ENCODE assay signal across 8 mouse cellular contexts in the genomic region with DNA sequence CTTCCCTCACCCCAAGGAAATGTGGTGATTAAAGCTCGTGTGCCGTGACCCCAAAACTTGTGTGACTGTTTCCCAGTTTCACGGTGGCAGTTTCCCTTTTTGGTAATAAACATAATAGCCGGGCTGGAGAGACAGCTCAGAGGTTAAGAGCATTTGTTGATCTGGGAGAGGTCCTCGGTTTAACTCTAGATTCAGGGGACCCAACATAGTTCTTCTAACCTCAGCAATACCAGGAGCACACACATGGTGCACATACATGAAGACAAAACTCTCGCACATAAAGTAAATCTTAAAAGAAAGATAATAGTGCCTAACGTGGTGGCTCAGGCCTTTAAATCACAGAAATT. TPM values are rescaled to one million over a fixed set of nuclear protein-coding genes. Genes with fewer than 3 reads are reported as not detected.
DNase-seq lines count a peak whose midpoint lies in the region; ATAC-seq and TF ChIP-seq lines count a peak whose summit lies in the region.

No protein-coding gene starts in this region.

- 0 out of 2 replicates have a peak, but pooled peaks have one; percentile 11 for ATAC-seq in heart, embryonic 14.5 days (ENCODE audit: insufficient number of reproducible peaks, insufficient read depth, low FRiP score, low read depth)
- peak; percentile 55 for ATAC-seq in forebrain, embryonic 15.5 days (replicated peaks)
- peak; percentile 8; the same call in 1 of the 2 replicates for ATAC-seq in liver, embryonic 16.5 days (ENCODE audit: low read depth)

- H3K9me3 ChIP-seq in heart, embryonic 14.5 days (ENCODE audit: control insufficient read depth, low read length): no peaks in the 10 kb centered on the region
- 0 out of 2 replicates have a peak, but pooled peaks cover 4% of the 10 kb centered on the region for H3K9me3 ChIP-seq in ES-Bruce4 (replicated peaks; ENCODE audit: control insufficient read depth, insufficient read depth, low read length, poor library complexity, severe bottlenecking)
- no peaks in the 10 kb centered on the region for H3K9me3 ChIP-seq in forebrain, embryonic 15.5 days
- H3K9me3 ChIP-seq in liver, embryonic 16.5 days (replicated peaks; ENCODE audit: control insufficient read depth, low read length): no peaks in the 10 kb centered on the region

- TF ChIP-seq CTCF in ES-Bruce4 (IDR thresholded peaks at IDR 0.05; ENCODE audit: low read depth, low read length): no peak

- H3K36me3 ChIP-seq in heart, embryonic 14.5 days (ENCODE audit: control insufficient read depth, insufficient read depth, low read length): peaks cover 23% of the 10 kb centered on the region
- H3K36me3 ChIP-seq in ES-Bruce4 (ENCODE audit: control insufficient read depth, insufficient read depth, low read length, poor library complexity, severe bottlenecking): peaks cover 7% of the 10 kb centered on the region; the same call in 1 of the 2 replicates
- peaks cover 15% of the 10 kb centered on the region for H3K36me3 ChIP-seq in forebrain, embryonic 15.5 days
- H3K36me3 ChIP-seq in liver, embryonic 16.5 days (ENCODE audit: control insufficient read depth, insufficient read depth): no peaks in the 10 kb centered on the region; the same call in 1 of the 2 replicates

- H3K9ac ChIP-seq in heart, embryonic 14.5 days (ENCODE audit: low read length): peak overlapping the region; percentile 95
- peak overlapping the region; percentile 31; the same call in 1 of the 2 replicates for H3K9ac ChIP-seq in ES-Bruce4 (ENCODE audit: low read depth, poor library complexity, severe bottlenecking)
- peak overlapping the region; percentile 95 for H3K9ac ChIP-seq in forebrain, embryonic 15.5 days (replicated peaks)
- H3K9ac ChIP-seq in liver, embryonic 16.5 days (ENCODE audit: low read depth, low read length): peak overlapping the region; percentile 74

- peak overlapping the region; percentile 67 for H3K4me2 ChIP-seq in heart, embryonic 14.5 days (ENCODE audit: low read length)
- H3K4me2 ChIP-seq in forebrain, embryonic 15.5 days (replicated peaks): peak overlapping the region; percentile 60
- peak overlapping the region; percentile 81 for H3K4me2 ChIP-seq in liver, embryonic 16.5 days (ENCODE audit: low read depth, low read length)

- H3K4me1 ChIP-seq in heart, embryonic 14.5 days (ENCODE audit: control insufficient read depth in 2 of 2, insufficient read depth in 2 of 2, low read length in 2 of 2): peaks cover 2 to 4% of the 10 kb centered on the region in 2 experiments; a peak in 3 of 4 replicates
- H3K4me1 ChIP-seq in ES-Bruce4 (ENCODE audit: control insufficient read depth, insufficient read depth, low read length): peaks cover 1% of the 10 kb centered on the region
- H3K4me1 ChIP-seq in forebrain, embryonic 15.5 days: peaks cover 15% of the 10 kb centered on the region
- H3K4me1 ChIP-seq in liver, embryonic 16.5 days (ENCODE audit: control insufficient read depth, low read depth, low read length): peaks cover 10% of the 10 kb centered on the region

- H3K4me3 ChIP-seq in heart, embryonic 14.5 days (ENCODE audit: control insufficient read depth in 1 of 2, insufficient read depth in 1 of 2, low read depth in 1 of 2, low read length in 2 of 2): peak overlapping the region; percentile 45 to 81
- H3K4me3 ChIP-seq in ES-Bruce4 (ENCODE audit: low read depth, low read length): peak overlapping the region; percentile 90
- peak overlapping the region; percentile 90 for H3K4me3 ChIP-seq in forebrain, embryonic 15.5 days
- peak overlapping the region; percentile 85 for H3K4me3 ChIP-seq in liver, embryonic 16.5 days (ENCODE audit: low read depth, low read length)

- WGBS in heart, embryonic 14.5 days: 20% methylated on average over 7 of the region's 7 CpGs
- 24% methylated on average over 7 of the region's 7 CpGs for WGBS in forebrain, embryonic 15.5 days
- 15% methylated on average over 7 of the region's 7 CpGs for WGBS in liver, embryonic 16.5 days (ENCODE audit: insufficient replicate concordance)

- no peak for DNase-seq in heart, adult 11 months
- DNase-seq in urinary bladder, postnatal 36 days (ENCODE audit: low spot score in 2 of 2): no peak
- DNase-seq in frontal cortex, postnatal 14 days (ENCODE audit: low spot score in 2 of 2): no peak
- DNase-seq in spleen, postnatal 14 days (ENCODE audit: low spot score in 2 of 2): no peak

- H3K27me3 ChIP-seq in heart, embryonic 14.5 days (ENCODE audit: control insufficient read depth, insufficient read depth, low read length): no peaks in the 10 kb centered on the region
- no peaks in the 10 kb centered on the region for H3K27me3 ChIP-seq in ES-Bruce4 (ENCODE audit: control insufficient read depth, insufficient read depth, low read length, poor library complexity, severe bottlenecking)
- no peaks in the 10 kb centered on the region for H3K27me3 ChIP-seq in forebrain, embryonic 15.5 days
- H3K27me3 ChIP-seq in liver, embryonic 16.5 days (ENCODE audit: control insufficient read depth, insufficient read depth, low read depth, low read length): no peaks in the 10 kb centered on the region

- peak overlapping the region; percentile 74 to 85 for H3K27ac ChIP-seq in heart, embryonic 14.5 days (replicated peaks in 1 of 2; ENCODE audit: control insufficient read depth in 1 of 2, insufficient read depth in 1 of 2, low read depth in 2 of 2, low read length in 2 of 2)
- H3K27ac ChIP-seq in ES-Bruce4 (ENCODE audit: insufficient read depth, low read length): no peak overlapping the region
- H3K27ac ChIP-seq in forebrain, embryonic 15.5 days (replicated peaks): no peak overlapping the region
- H3K27ac ChIP-seq in liver, embryonic 16.5 days (ENCODE audit: low read length): peak overlapping the region; percentile 91

- no peak for TF ChIP-seq EP300 in ES-Bruce4 (IDR thresholded peaks at IDR 0.05; ENCODE audit: insufficient read depth, low read depth, low read length)

- TF ChIP-seq POLR2A in ES-Bruce4 (IDR thresholded peaks at IDR 0.05; ENCODE audit: insufficient read depth, low read length): no peak

RNA-seq across cellular contexts. Expression of gene Ndufs5, which starts 0.4 kb away (rescaled TPM):
- 602 and 648 TPM in 2 replicates for polyA plus RNA-seq in heart, embryonic 14.5 days (2014; fragmentation: Nextera tagmentation; extraction: Ambion mirVana)
- 130 and 166 TPM in 2 replicates for polyA plus RNA-seq in ES-Bruce4 (2011; ENCODE audit: insufficient read depth, insufficient read length, low read depth, missing spikeins)
- 379 and 398 TPM in 2 replicates for polyA plus RNA-seq in forebrain, embryonic 15.5 days (2015; fragmentation: Nextera tagmentation; extraction: Ambion mirVana)
- polyA plus RNA-seq in liver, embryonic 16.5 days (2015; fragmentation: Nextera tagmentation; extraction: Ambion mirVana): 135 and 139 TPM in 2 replicates

RNA-seq across cellular contexts. Expression of gene Akirin1, which starts 31.7 kb away (rescaled TPM):
- polyA plus RNA-seq in heart, embryonic 14.5 days (2014; fragmentation: Nextera tagmentation; extraction: Ambion mirVana): 57.3 and 58.2 TPM in 2 replicates
- 37.6 and 39.4 TPM in 2 replicates for polyA plus RNA-seq in ES-Bruce4 (2011; ENCODE audit: insufficient read depth, insufficient read length, low read depth, missing spikeins)
- 77.1 and 78.8 TPM in 2 replicates for polyA plus RNA-seq in forebrain, embryonic 15.5 days (2015; fragmentation: Nextera tagmentation; extraction: Ambion mirVana)
- 17.4 and 19.4 TPM in 2 replicates for polyA plus RNA-seq in liver, embryonic 16.5 days (2015; fragmentation: Nextera tagmentation; extraction: Ambion mirVana)

RNA-seq across cellular contexts. Expression of gene Macf1, which starts 34.2 kb away (rescaled TPM):
- 98.0 and 107 TPM in 2 replicates for polyA plus RNA-seq in heart, embryonic 14.5 days (2014; fragmentation: Nextera tagmentation; extraction: Ambion mirVana)
- polyA plus RNA-seq in ES-Bruce4 (2011; ENCODE audit: insufficient read depth, insufficient read length, low read depth, missing spikeins): 251 and 257 TPM in 2 replicates
- polyA plus RNA-seq in forebrain, embryonic 15.5 days (2015; fragmentation: Nextera tagmentation; extraction: Ambion mirVana): 73.5 and 76.0 TPM in 2 replicates
- polyA plus RNA-seq in liver, embryonic 16.5 days (2015; fragmentation: Nextera tagmentation; extraction: Ambion mirVana): 8.1 and 8.3 TPM in 2 replicates

Comparison
In these comparisons a context has a peak if more than half of its experiments do, and no peak if none do; other contexts are left out.
1. H3K27ac ChIP-seq: peak in heart, embryonic 14.5 days (2 of 2) and liver, embryonic 16.5 days (single experiment); none in ES-Bruce4 (single experiment) and forebrain, embryonic 15.5 days (single experiment).
2. H3K9ac ChIP-seq: peak in every context shown above with its lines; median percentile 95 in heart, embryonic 14.5 days; 95 in forebrain, embryonic 15.5 days; 74 in liver, embryonic 16.5 days; 31 in ES-Bruce4.
3. Peak in every context shown above with its lines, with median percentiles within 50 percentile points of each other: ATAC-seq, H3K4me2 ChIP-seq and H3K4me3 ChIP-seq.